Mouse (Mus musculus) spleen, adult 2 months (tissue): Measurements from ENCODE around the gene Alkbh6. TPM values are rescaled to one million over a fixed set of nuclear protein-coding genes. Genes with fewer than 3 reads are reported as not detected.

Experiments
- DNase-seq, 2 experiments: peaks; one replicate each; pipeline versions ENCODE4 v3.0.0 to v3.0.0-alpha.2; 2012 to 2021; ENCODE audit warnings: low spot score in 2 of 2, low read depth in 1 of 2
- H3K27ac ChIP-seq: fragments of 200-500 bp; 2 replicates; pipeline ENCODE4 v1.5.1; 2012; ENCODE audit warnings: low read length, inconsistent platforms; ENCODE audit not compliant: insufficient read depth
- H3K27me3 ChIP-seq: fragments of 200-500 bp; 2 replicates; pipeline ENCODE4 v1.6.1; 2012; ENCODE audit warnings: mild to moderate bottlenecking, moderate library complexity, low read length, inconsistent platforms; ENCODE audit not compliant: control insufficient read depth, insufficient read depth
- H3K36me3 ChIP-seq: fragments of 200-500 bp; 2 replicates; pipeline ENCODE4 v1.6.1; 2012; ENCODE audit warnings: mild to moderate bottlenecking, low read length, inconsistent platforms; ENCODE audit not compliant: control insufficient read depth, insufficient read depth
- H3K4me1 ChIP-seq: fragments of 200-500 bp; 2 replicates; pipeline ENCODE4 v1.6.1; 2011; ENCODE audit warnings: inconsistent platforms; ENCODE audit not compliant: control insufficient read depth, insufficient read depth, insufficient read length
- H3K4me3 ChIP-seq: fragments of 200-500 bp; 2 replicates; pipeline ENCODE4 v1.5.1; 2011; ENCODE audit warnings: mild to moderate bottlenecking, inconsistent platforms; ENCODE audit not compliant: insufficient read depth, insufficient read length; ENCODE audit errors: extremely low read depth
- CTCF ChIP-seq: fragments of 200-500 bp; IDR thresholded peaks from 2 replicates; pipeline ENCODE4 v1.5.1; 2011; ENCODE audit warnings: mild to moderate bottlenecking, inconsistent platforms; ENCODE audit not compliant: insufficient read depth, insufficient read length, insufficient replicate concordance; ENCODE audit errors: extremely low read depth
- POLR2A ChIP-seq: fragments of 200-500 bp; IDR thresholded peaks from 2 replicates; pipeline ENCODE4 v1.6.1; 2011; ENCODE audit warnings: low read depth, low read length, inconsistent platforms
- WGBS: fragments of 180-500 bp; shearing (Covaris S2); methylation state at CpG from one replicate; pipeline ENCODE4 v1.1.7; 2018; 5-methylcytosine and 5-hydroxymethylcytosine counted together
- polyA plus RNA-seq: library from polyadenylated mRNA; depleted of rRNA; stranded (reverse); fragments of >200 nt; gene quantifications from 2 replicates; pipeline ENCODE4 v1.2.3, GENCODE M21; 2012

Alkbh6 gene
- polyA plus RNA-seq, 1 experiment = 86.3 TPM

- TF ChIP-seq POLR2A (no peak), CTCF (no peak)
- Histone ChIP-seq H3K27ac (no peak overlapping the region), H3K4me3 (no peak overlapping the region), H3K27me3 (no peaks in the 10 kb centered on the region), H3K4me1 (no peaks in the 10 kb centered on the region), H3K36me3 (no peaks in the 10 kb centered on the region)
- no peak for DNase-seq
- WGBS = 84% methylated on average over 5 of the region's 5 CpGs
Observed at GRCm38 (mm10) chr7:30294296-30294695, 14.2 kb upstream of the Alkbh6 start.

GRCm38 (mm10) chr7:30295103-30295502 lies 13.4 kb upstream of the Alkbh6 start:
- Histone ChIP-seq H3K36me3 (no peaks in the 10 kb centered on the region), H3K4me3 (no peak overlapping the region), H3K4me1 (no peaks in the 10 kb centered on the region), H3K27me3 (no peaks in the 10 kb centered on the region), H3K27ac (no peak overlapping the region)
- 71% methylated on average over 10 of the region's 10 CpGs for WGBS
- no peak for DNase-seq
- no peak for TF ChIP-seq POLR2A
- TF ChIP-seq CTCF = no peak

- TF ChIP-seq POLR2A (no peak), CTCF (no peak)
- WGBS = 85% methylated on average over 15 of the region's 15 CpGs
- H3K27me3 ChIP-seq = no peaks in the 10 kb centered on the region
- H3K4me1 ChIP-seq = no peaks in the 10 kb centered on the region
- no peak overlapping the region for H3K4me3 ChIP-seq
- H3K27ac ChIP-seq = no peak overlapping the region
- no peaks in the 10 kb centered on the region for H3K36me3 ChIP-seq
- DNase-seq = no peak
Observed at GRCm38 (mm10) chr7:30296816-30297215, 11.7 kb upstream of the Alkbh6 start.

- Histone ChIP-seq H3K36me3 (no peaks in the 10 kb centered on the region), H3K4me1 (no peaks in the 10 kb centered on the region), H3K27ac (no peak overlapping the region), H3K27me3 (no peaks in the 10 kb centered on the region), H3K4me3 (no peak overlapping the region)
- no peak for DNase-seq
- no peak for TF ChIP-seq CTCF
- 88% methylated on average over 16 of the region's 16 CpGs for WGBS
Observed at GRCm38 (mm10) chr7:30297266-30297665, 11.3 kb upstream of the Alkbh6 start.

- no peak overlapping the region for H3K4me3 ChIP-seq
- no peaks in the 10 kb centered on the region for H3K27me3 ChIP-seq
- no peaks in the 10 kb centered on the region for H3K4me1 ChIP-seq
- TF ChIP-seq POLR2A = no peak
- TF ChIP-seq CTCF = peak; percentile 35; the same call in 1 of the 2 replicates
- H3K27ac ChIP-seq = no peak overlapping the region
- 66% methylated on average over 3 of the region's 3 CpGs for WGBS
- DNase-seq = peak in 1 of 2 experiments; percentile 25
- H3K36me3 ChIP-seq = no peaks in the 10 kb centered on the region
Observed at GRCm38 (mm10) chr7:30300914-30301313, 7.6 kb upstream of the Alkbh6 start.

GRCm38 (mm10) chr7:30306083-30306779 lies 2.3 kb upstream of the Alkbh6 start:
- H3K27me3 ChIP-seq = no peaks in the 10 kb centered on the region
- WGBS = 88% methylated on average over 16 of the region's 16 CpGs
- TF ChIP-seq CTCF (peak; percentile 21; the same call in 1 of the 2 replicates), POLR2A (no peak)

GRCm38 (mm10) chr7:30309395-30310129 lies 1.0 kb downstream of the Alkbh6 start:
- TF ChIP-seq POLR2A (no peak), CTCF (no peak)
- WGBS = 64% methylated on average over 15 of the region's 15 CpGs
- Histone ChIP-seq H3K27ac (no peak overlapping the region), H3K27me3 (no peaks in the 10 kb centered on the region), H3K4me1 (peaks cover 3% of the 10 kb centered on the region; the same call in 1 of the 2 replicates), H3K36me3 (peaks cover 3% of the 10 kb centered on the region), H3K4me3 (peak overlapping the region; percentile 70)
- no peak for DNase-seq

More at GRCm38 (mm10) chr7:30306083-30306779, 2.3 kb upstream of the Alkbh6 start:
- Histone ChIP-seq H3K4me3 (no peak overlapping the region), H3K27ac (no peak overlapping the region), H3K36me3 (no peaks in the 10 kb centered on the region), H3K4me1 (peaks cover 3% of the 10 kb centered on the region; the same call in 1 of the 2 replicates)
- no peak for DNase-seq
